Mouse (Mus musculus) CH12.LX (cell line): ENCODE data around the gene Zp3.

Experiments
- CTCF ChIP-seq, 2 experiments: IDR thresholded peaks in 1 of 2; conservative IDR thresholded peaks in 1 of 2; 2 replicates each; pipeline ENCODE4 v1.5.1; 2011 to 2012; ENCODE audit warnings: low read depth in 2 of 2, low read length in 2 of 2, improper control_type of control experiment in 1 of 2, inconsistent platforms in 1 of 2, mild to moderate bottlenecking in 1 of 2, moderate library complexity in 1 of 2
- E2F4 ChIP-seq: IDR thresholded peaks from 2 replicates; pipeline ENCODE4 v1.6.1; 2011; ENCODE audit warnings: low read depth, low read length, improper control_type of control experiment; ENCODE audit not compliant: insufficient replicate concordance
- EP300 ChIP-seq: IDR thresholded peaks from 2 replicates; pipeline ENCODE4 v1.6.1; 2011; ENCODE audit warnings: low read length, improper control_type of control experiment
- KAT2A ChIP-seq: IDR thresholded peaks from 2 replicates; pipeline ENCODE4 v1.6.1; 2012; ENCODE audit warnings: low read length, improper control_type of control experiment, inconsistent platforms; ENCODE audit not compliant: insufficient replicate concordance
- MAZ ChIP-seq: IDR thresholded peaks from 2 replicates; pipeline ENCODE4 v1.6.1; 2012; ENCODE audit warnings: low read depth, mild to moderate bottlenecking, inconsistent platforms, low read length, improper control_type of control experiment, moderate library complexity
- POLR2A ChIP-seq: IDR thresholded peaks from 2 replicates; pipeline ENCODE4 v1.6.1; 2011; ENCODE audit warnings: low read depth, mild to moderate bottlenecking, improper control_type of control experiment, low read length
- TCF12 ChIP-seq: IDR thresholded peaks from 2 replicates; pipeline ENCODE4 v1.6.1; 2014; ENCODE audit warnings: low read depth, mild to moderate bottlenecking, inconsistent platforms, low read length, improper control_type of control experiment
- ZMIZ1 ChIP-seq: IDR thresholded peaks from 2 replicates; pipeline ENCODE4 v1.6.1; 2012; ENCODE audit warnings: low read depth, mild to moderate bottlenecking, inconsistent platforms, low read length, improper control_type of control experiment

DNA sequence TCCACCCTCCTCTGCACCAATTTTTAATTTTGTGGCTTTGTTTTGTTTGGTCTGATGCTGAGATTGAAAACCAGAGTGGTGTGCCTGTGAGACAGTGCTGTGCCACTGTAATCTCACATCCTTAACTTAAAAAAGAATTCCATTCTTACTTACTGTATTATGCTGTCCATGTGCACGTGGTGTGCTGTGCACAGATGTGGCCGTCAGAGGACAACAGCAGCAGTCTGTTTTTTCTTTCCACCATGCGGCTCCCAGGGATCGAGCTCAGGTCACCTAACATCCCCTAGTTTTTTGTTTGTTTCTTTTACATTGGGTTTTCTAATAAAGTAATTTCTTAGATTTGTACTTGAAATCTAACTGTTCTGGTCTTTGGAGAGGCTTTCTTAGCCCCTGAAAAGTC, 24.6 kb downstream of the Zp3 start:
- TF ChIP-seq CTCF (conservative IDR thresholded peaks at IDR 0.05 in 1 of 2, IDR thresholded peaks at IDR 0.05 in 1 of 2; ENCODE audit: low read depth in 2 of 2, low read length in 2 of 2) (no peak), E2F4 (no peak), MAZ (no peak), EP300 (no peak), ZMIZ1 (no peak), TCF12 (no peak), KAT2A (no peak), POLR2A (no peak)
